Mouse (Mus musculus): ENCODE measurements around the gene Rars. TPM values are rescaled to one million over a fixed set of nuclear protein-coding genes. Genes with fewer than 3 reads are reported as not detected.

The Rars gene
- 27.4 and 30.0 TPM in 2 replicates for total RNA-seq (2014; rRNA removed)
- polyA plus RNA-seq (2015; fragmentation: Nextera tagmentation; extraction: Ambion mirVana) = 56.6 and 58.7 TPM in 2 replicates

GRCm38 (mm10) chr11:35834022-35834760 is at the start of gene Rars:
Gene Rars, minus strand, starts transcription at chr11:35834506.
- 2% methylated on average over 45 of the region's 46 CpGs for WGBS

GRCm38 (mm10) chr11:35882777-35883176 is 48.5 kb upstream of the Rars start:
- H3K4me3 ChIP-seq (ENCODE audit: low read length) = no peak overlapping the region
- ATAC-seq (no peak), DNase-seq (ENCODE audit: low spot score) (no peak)
- peaks cover 7% of the 10 kb centered on the region; the same call in 1 of the 2 replicates for H3K4me1 ChIP-seq (ENCODE audit: insufficient read depth, low read length)
- WGBS = 95% methylated on average over 6 of the region's 6 CpGs
- H3K36me3 ChIP-seq (ENCODE audit: insufficient read depth, low read length) = peaks cover 6% of the 10 kb centered on the region
- no peak overlapping the region for H3K4me2 ChIP-seq (ENCODE audit: low read depth, low read length)
- no peaks in the 10 kb centered on the region for H3K27me3 ChIP-seq (ENCODE audit: insufficient read depth, low read length)
- TF ChIP-seq CTCF (IDR thresholded peaks at IDR 0.05; ENCODE audit: low read depth) = no peak
- H3K27ac ChIP-seq = no peak overlapping the region
- H3K9ac ChIP-seq (replicated peaks; ENCODE audit: low read length) = no peak overlapping the region
- no peaks in the 10 kb centered on the region for H3K9me3 ChIP-seq (ENCODE audit: low read length)

More at GRCm38 (mm10) chr11:35834022-35834760, at the start of gene Rars:
- peaks cover 6% of the 10 kb centered on the region; the same call in 1 of the 2 replicates for H3K36me3 ChIP-seq (ENCODE audit: insufficient read depth, low read length)
- peaks cover 7% of the 10 kb centered on the region; the same call in 1 of the 2 replicates for H3K4me1 ChIP-seq (ENCODE audit: insufficient read depth, low read length)
- H3K9ac ChIP-seq (replicated peaks; ENCODE audit: low read length) = peak within 1 kb of the TSS; percentile 72
- no peaks in the 10 kb centered on the region for H3K27me3 ChIP-seq (ENCODE audit: insufficient read depth, low read length)
- peak within 1 kb of the TSS; percentile 83 for H3K4me2 ChIP-seq (ENCODE audit: low read depth, low read length)
- peak; percentile 94 for TF ChIP-seq CTCF (IDR thresholded peaks at IDR 0.05; ENCODE audit: low read depth)
- ATAC-seq (peak; percentile 92), DNase-seq (ENCODE audit: low spot score) (peak; percentile 96)
- H3K4me3 ChIP-seq (ENCODE audit: low read length) = peak within 1 kb of the TSS; percentile 94
- H3K27ac ChIP-seq = peak within 1 kb of the TSS; percentile 12; the same call in 1 of the 2 replicates
- H3K9me3 ChIP-seq (ENCODE audit: low read length) = no peaks in the 10 kb centered on the region

DNA sequence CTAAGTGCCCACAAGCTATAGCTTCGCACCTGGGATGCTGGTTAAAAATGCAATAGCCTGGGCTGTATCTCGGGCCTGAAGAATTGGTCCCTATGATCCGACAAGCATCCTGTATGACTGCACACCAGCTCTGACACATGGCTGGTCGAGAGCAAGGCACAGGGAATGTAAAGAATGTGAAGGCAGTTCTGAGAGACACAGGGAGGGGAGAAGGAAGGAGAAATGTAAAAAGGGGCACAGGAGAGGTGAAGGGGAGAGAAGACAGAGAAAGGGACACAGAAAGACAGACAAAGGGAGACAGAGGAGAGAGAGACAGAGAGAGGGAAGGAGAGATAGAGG is 44.2 kb upstream of the Rars start:
- DNase-seq (ENCODE audit: low spot score) = no peak
- no peaks in the 10 kb centered on the region for H3K9me3 ChIP-seq (ENCODE audit: low read length)
- no peaks in the 10 kb centered on the region for H3K27me3 ChIP-seq (ENCODE audit: insufficient read depth, low read length)
- ATAC-seq = no peak
- peaks cover 6% of the 10 kb centered on the region; the same call in 1 of the 2 replicates for H3K36me3 ChIP-seq (ENCODE audit: insufficient read depth, low read length)
- TF ChIP-seq CTCF (IDR thresholded peaks at IDR 0.05; ENCODE audit: low read depth) = no peak
- no peak overlapping the region for H3K9ac ChIP-seq (replicated peaks; ENCODE audit: low read length)
- H3K4me3 ChIP-seq (ENCODE audit: low read length) = no peak overlapping the region
- H3K27ac ChIP-seq = 0 out of 2 replicates have a peak overlapping the region, but pooled peaks have one; percentile 23
- WGBS = 42% methylated on average over 4 of the region's 4 CpGs
- no peak overlapping the region for H3K4me2 ChIP-seq (ENCODE audit: low read depth, low read length)
- peaks cover 10% of the 10 kb centered on the region for H3K4me1 ChIP-seq (ENCODE audit: insufficient read depth, low read length)

DNA sequence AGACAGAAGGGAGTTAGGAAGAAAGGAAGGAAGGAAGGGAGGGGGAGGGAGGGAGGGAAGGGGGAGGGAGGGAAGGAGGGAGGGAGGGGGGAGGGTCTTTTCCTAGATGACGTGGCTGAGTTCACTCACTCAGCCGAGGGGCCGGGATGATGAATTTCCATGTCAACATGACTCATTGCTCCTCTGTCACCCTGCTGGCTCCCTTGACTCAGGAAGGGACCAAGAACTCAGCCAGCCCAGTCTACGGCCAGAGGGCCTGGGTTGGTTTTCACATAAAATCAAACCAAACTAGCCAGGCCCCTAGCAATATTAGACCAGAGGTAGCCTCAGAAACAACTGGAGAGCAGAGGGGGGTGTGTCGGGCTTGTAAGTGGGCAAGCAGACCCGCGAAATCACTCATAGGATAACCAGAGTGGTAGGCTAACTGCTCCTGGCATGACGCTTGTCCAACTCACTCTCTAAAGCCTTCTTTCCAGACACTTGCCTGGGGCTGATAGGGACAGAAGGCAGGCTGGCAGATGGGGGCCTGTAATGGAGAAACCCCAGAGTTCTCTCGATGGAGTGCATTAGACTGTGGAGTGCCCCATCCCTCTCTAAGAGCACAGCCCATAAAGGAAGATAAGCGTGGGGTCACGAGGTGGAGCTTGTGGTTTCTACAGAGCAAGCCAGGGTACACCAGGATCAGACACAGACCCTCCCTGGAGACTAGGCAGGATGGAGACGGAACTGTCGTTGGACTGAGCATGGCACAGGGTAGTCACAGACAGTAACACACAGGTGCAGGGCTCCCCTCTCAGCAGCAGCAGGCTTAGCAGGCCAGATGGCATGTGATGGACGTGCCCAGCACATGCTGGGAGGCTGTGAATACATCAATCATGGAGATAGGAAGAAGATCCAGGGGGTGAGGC is 43.6 kb upstream of the Rars start:
- DNase-seq (ENCODE audit: low spot score) (peak; percentile 67), ATAC-seq (peak; percentile 79)
- 37% methylated on average over 14 of the region's 14 CpGs for WGBS
- Histone ChIP-seq H3K4me1 (ENCODE audit: insufficient read depth, low read length) (peaks cover 12% of the 10 kb centered on the region), H3K9ac (replicated peaks; ENCODE audit: low read length) (no peak overlapping the region), H3K9me3 (ENCODE audit: low read length) (no peaks in the 10 kb centered on the region), H3K36me3 (ENCODE audit: insufficient read depth, low read length) (peaks cover 4% of the 10 kb centered on the region; the same call in 1 of the 2 replicates), H3K27me3 (ENCODE audit: insufficient read depth, low read length) (no peaks in the 10 kb centered on the region), H3K4me2 (ENCODE audit: low read depth, low read length) (no peak overlapping the region), H3K27ac (peak overlapping the region; percentile 23; the same call in 1 of the 2 replicates), H3K4me3 (ENCODE audit: low read length) (no peak overlapping the region)
- TF ChIP-seq CTCF (IDR thresholded peaks at IDR 0.05; ENCODE audit: low read depth) = no peak

- ATAC-seq (peak; percentile 41; the same call in 1 of the 2 replicates), DNase-seq (ENCODE audit: low spot score) (peak; percentile 67)
- Histone ChIP-seq H3K36me3 (ENCODE audit: insufficient read depth, low read length) (peaks cover 8% of the 10 kb centered on the region), H3K27me3 (ENCODE audit: insufficient read depth, low read length) (no peaks in the 10 kb centered on the region), H3K4me1 (ENCODE audit: insufficient read depth, low read length) (peaks cover 9% of the 10 kb centered on the region), H3K4me2 (ENCODE audit: low read depth, low read length) (peak overlapping the region; percentile 43), H3K4me3 (ENCODE audit: low read length) (no peak overlapping the region), H3K9ac (replicated peaks; ENCODE audit: low read length) (no peak overlapping the region), H3K9me3 (ENCODE audit: low read length) (no peaks in the 10 kb centered on the region), H3K27ac (peak overlapping the region; percentile 41; the same call in 1 of the 2 replicates)
- TF ChIP-seq CTCF (IDR thresholded peaks at IDR 0.05; ENCODE audit: low read depth) = no peak
- whole genome bisulfite sequencing = 31% methylated on average over 21 of the region's 21 CpGs
Observed at GRCm38 (mm10) chr11:35873624-35874244, 39.4 kb upstream of the Rars start.

- Histone ChIP-seq H3K9me3 (ENCODE audit: low read length) (no peaks in the 10 kb centered on the region), H3K27me3 (ENCODE audit: insufficient read depth, low read length) (no peaks in the 10 kb centered on the region), H3K27ac (no peak overlapping the region), H3K4me3 (ENCODE audit: low read length) (no peak overlapping the region), H3K9ac (replicated peaks; ENCODE audit: low read length) (no peak overlapping the region), H3K36me3 (ENCODE audit: insufficient read depth, low read length) (peaks cover 12% of the 10 kb centered on the region), H3K4me1 (ENCODE audit: insufficient read depth, low read length) (peaks cover 11% of the 10 kb centered on the region; the same call in 1 of the 2 replicates), H3K4me2 (ENCODE audit: low read depth, low read length) (no peak overlapping the region)
- ATAC-seq = no peak
- no peak for TF ChIP-seq CTCF (IDR thresholded peaks at IDR 0.05; ENCODE audit: low read depth)
- DNase-seq (ENCODE audit: low spot score) = no peak
- WGBS = 95% methylated on average over 9 of the region's 9 CpGs
Observed at GRCm38 (mm10) chr11:35870961-35871360, 36.7 kb upstream of the Rars start.

Measured in hindbrain, postnatal 0 days (tissue).